Mouse (Mus musculus): ENCODE data around the gene Avpr1b. TPM values are rescaled to one million over a fixed set of nuclear protein-coding genes. Genes with fewer than 3 reads are reported as not detected.

Gene Avpr1b
- polyA plus RNA-seq, 1 experiment from 2014 or later = not detected

GRCm38 (mm10) chr1:131583598-131583997 lies 15.4 kb upstream of the Avpr1b start:
- no peaks in the 10 kb centered on the region for H3K9me3 ChIP-seq
- WGBS = 81% methylated on average over 3 of the region's 3 CpGs
- H3K4me1 ChIP-seq (replicated peaks) = 0 out of 2 replicates have a peak, but pooled peaks cover 3% of the 10 kb centered on the region
- H3K9ac ChIP-seq = no peak overlapping the region
- no peak overlapping the region for H3K4me2 ChIP-seq
- H3K36me3 ChIP-seq = no peaks in the 10 kb centered on the region
- no peak for ATAC-seq (ENCODE audit: low FRiP score, low read depth)
- H3K27ac ChIP-seq (replicated peaks) = no peak overlapping the region
- no peak overlapping the region for H3K4me3 ChIP-seq
- no peaks in the 10 kb centered on the region for H3K27me3 ChIP-seq

DNA sequence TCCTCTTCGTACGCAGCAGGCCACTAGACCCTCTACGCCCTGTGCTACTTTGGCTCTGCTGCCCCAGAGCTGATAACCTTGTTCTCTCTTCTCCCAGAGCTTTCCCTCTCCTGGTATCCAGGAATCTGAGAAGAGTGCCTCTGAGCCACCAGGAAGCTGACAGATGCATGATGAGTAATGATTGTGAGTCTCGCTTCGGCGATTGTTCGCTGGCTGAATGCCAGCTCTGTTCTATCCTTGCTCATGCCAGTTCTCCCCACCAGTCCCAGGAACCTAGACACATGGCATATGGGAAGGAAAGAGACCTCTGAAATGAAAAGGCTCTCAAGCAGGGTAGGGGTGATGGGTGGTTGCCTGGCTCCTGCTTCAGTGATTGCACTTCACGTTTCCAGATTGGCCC lies 12.2 kb upstream of the Avpr1b start:
- Histone ChIP-seq H3K4me2 (no peak overlapping the region), H3K36me3 (no peaks in the 10 kb centered on the region), H3K4me1 (replicated peaks) (0 out of 2 replicates have a peak, but pooled peaks cover 3% of the 10 kb centered on the region), H3K4me3 (no peak overlapping the region), H3K27ac (replicated peaks) (no peak overlapping the region), H3K9ac (no peak overlapping the region), H3K9me3 (no peaks in the 10 kb centered on the region; the same call in 1 of the 2 replicates), H3K27me3 (no peaks in the 10 kb centered on the region)
- ATAC-seq (ENCODE audit: low FRiP score, low read depth) = peak; percentile 27; the same call in 1 of the 2 replicates
- 62% methylated on average over 8 of the region's 8 CpGs for WGBS

DNA sequence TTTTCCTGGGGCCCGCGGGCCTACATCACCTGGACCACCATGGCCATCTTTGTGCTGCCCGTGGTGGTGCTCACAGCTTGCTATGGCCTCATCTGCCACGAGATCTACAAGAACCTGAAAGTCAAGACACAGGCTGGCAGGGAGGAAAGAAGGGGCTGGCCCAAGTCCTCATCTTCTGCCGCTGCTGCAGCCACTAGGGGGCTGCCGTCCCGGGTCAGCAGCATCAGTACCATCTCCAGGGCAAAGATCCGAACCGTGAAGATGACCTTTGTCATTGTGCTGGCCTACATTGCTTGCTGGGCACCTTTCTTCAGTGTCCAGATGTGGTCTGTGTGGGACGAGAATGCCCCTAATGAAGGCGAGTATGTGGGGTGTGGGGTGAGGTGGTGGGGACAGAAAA lies 1.3 kb downstream of the Avpr1b start:
- no peak overlapping the region for H3K9ac ChIP-seq
- no peak overlapping the region for H3K27ac ChIP-seq (replicated peaks)
- WGBS = 34% methylated on average over 11 of the region's 11 CpGs
- no peak for ATAC-seq (ENCODE audit: low FRiP score, low read depth)
- no peaks in the 10 kb centered on the region for H3K36me3 ChIP-seq
- no peaks in the 10 kb centered on the region for H3K4me1 ChIP-seq (replicated peaks)
- no peak overlapping the region for H3K4me2 ChIP-seq
- no peaks in the 10 kb centered on the region for H3K27me3 ChIP-seq
- no peak overlapping the region for H3K4me3 ChIP-seq
- no peaks in the 10 kb centered on the region for H3K9me3 ChIP-seq

DNA sequence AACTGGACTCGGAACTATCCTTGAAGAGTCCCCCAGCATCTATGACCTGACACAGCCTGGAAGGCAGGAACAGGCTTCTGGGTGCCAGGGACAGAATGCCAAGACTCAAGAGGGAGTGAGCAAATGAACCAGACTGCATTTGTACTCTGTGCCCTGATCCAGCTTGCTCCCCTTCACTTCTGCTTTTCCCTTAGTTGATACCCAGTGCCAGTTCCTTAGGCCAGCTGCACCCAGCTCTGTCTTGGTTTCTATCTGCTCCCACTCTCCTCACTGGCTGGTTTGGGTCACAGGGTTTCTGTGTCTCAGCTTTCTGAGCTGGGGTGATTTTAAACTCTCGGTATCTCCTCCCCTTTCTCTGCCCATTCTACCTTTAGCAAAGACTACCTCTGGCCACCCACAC lies 7.7 kb downstream of the Avpr1b start:
- ATAC-seq (ENCODE audit: low FRiP score, low read depth) = no peak
- no peak overlapping the region for H3K4me3 ChIP-seq
- no peak overlapping the region for H3K4me2 ChIP-seq
- no peak overlapping the region for H3K9ac ChIP-seq
- H3K27ac ChIP-seq (replicated peaks) = no peak overlapping the region
- H3K27me3 ChIP-seq = no peaks in the 10 kb centered on the region
- H3K36me3 ChIP-seq = no peaks in the 10 kb centered on the region
- no peaks in the 10 kb centered on the region for H3K4me1 ChIP-seq (replicated peaks)
- no peaks in the 10 kb centered on the region for H3K9me3 ChIP-seq
- 89% methylated on average over 2 of the region's 2 CpGs for WGBS

GRCm38 (mm10) chr1:131612556-131613155 lies 13.6 kb downstream of the Avpr1b start:
- no peaks in the 10 kb centered on the region for H3K27me3 ChIP-seq
- no peak overlapping the region for H3K4me2 ChIP-seq
- H3K4me3 ChIP-seq = no peak overlapping the region
- H3K9me3 ChIP-seq = no peaks in the 10 kb centered on the region
- no peak overlapping the region for H3K9ac ChIP-seq
- WGBS = 70% methylated on average over 4 of the region's 4 CpGs
- no peaks in the 10 kb centered on the region for H3K4me1 ChIP-seq (replicated peaks)
- no peak overlapping the region for H3K27ac ChIP-seq (replicated peaks)
- no peaks in the 10 kb centered on the region for H3K36me3 ChIP-seq
- ATAC-seq (ENCODE audit: low FRiP score, low read depth) = no peak

DNA sequence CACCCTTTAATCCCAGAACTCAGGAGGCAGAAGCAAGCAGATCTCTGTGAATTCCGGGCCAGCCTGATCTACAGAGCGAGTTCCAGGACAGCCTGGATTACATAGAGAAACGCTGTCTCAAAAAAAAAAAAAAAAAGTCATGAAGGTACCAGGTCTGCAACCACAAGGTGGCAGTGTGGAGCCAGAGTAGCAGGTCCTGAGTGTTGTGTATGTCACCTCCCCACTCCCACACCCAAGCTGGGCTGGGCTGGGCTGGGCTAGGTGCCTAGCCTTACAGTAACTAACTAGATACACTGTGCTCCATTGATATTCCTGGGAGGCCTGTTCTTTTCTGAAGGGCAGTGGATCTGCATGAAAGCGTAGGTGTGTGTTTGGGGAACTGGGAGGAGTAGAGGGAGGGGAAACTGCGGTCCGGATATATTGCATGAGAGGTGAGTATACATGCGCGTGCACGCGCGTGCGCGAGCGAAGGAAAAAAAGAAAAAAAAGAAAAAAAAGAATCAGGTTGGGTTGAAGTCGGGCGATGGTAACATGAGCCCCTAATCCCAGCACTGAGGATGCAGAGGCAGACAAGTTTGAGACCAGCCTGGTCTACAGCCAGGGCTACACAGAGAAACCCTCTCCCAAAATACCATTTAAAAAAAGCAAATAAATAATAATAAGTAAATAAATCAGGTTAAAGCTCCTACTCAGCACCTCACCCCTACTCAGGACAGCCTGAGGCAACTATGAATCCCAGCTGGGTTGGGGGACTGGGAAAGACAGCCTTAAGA lies 14.5 kb downstream of the Avpr1b start:
- Histone ChIP-seq H3K4me2 (no peak overlapping the region), H3K36me3 (no peaks in the 10 kb centered on the region), H3K9ac (no peak overlapping the region), H3K27ac (replicated peaks) (no peak overlapping the region), H3K4me3 (no peak overlapping the region), H3K27me3 (no peaks in the 10 kb centered on the region), H3K9me3 (no peaks in the 10 kb centered on the region), H3K4me1 (replicated peaks) (no peaks in the 10 kb centered on the region)
- ATAC-seq (ENCODE audit: low FRiP score, low read depth) = no peak
- WGBS = 76% methylated on average over 16 of the region's 16 CpGs

DNA sequence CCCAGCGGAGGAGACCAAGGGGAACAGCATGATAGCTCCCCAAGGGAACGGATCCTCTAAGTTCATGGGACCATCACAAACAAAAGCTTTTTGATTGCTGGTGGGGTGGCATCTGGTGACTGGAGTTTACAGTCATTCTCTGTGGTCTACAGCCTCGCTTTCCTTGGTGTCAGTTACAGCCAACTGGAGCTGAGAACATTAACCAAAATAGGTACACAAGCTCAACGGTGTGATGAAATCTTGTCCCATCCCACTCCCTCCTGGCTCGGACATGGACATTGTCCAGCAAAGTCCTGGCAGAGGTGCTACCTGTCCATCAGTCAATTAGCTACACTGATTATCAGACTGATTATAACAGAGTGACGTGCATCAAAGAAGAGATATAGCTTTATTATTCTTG lies 15.6 kb downstream of the Avpr1b start:
- Histone ChIP-seq H3K36me3 (no peaks in the 10 kb centered on the region), H3K9ac (no peak overlapping the region), H3K4me2 (no peak overlapping the region), H3K27ac (replicated peaks) (no peak overlapping the region), H3K4me3 (no peak overlapping the region), H3K9me3 (no peaks in the 10 kb centered on the region), H3K27me3 (no peaks in the 10 kb centered on the region), H3K4me1 (replicated peaks) (no peaks in the 10 kb centered on the region)
- 87% methylated on average over 6 of the region's 6 CpGs for WGBS
- ATAC-seq (ENCODE audit: low FRiP score, low read depth) = no peak

DNA sequence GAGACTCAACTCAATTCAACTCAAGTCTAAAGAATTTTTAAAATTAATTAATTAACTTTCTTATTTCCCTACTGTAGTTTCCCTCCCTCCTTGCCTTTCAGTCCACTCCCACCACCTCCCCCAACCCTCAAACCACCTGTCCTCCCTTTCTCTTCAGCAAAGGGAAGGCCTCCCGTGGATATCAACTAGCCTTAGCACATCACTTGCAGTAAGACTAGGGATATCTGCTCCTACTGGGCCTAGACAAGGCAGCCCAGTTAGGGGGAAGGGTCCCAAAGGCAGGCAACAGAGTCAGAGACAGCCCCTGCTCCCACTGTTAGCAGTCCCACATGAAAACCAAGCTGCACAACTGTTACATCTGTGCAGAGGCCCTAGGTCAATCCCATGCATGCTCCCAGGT lies 17.1 kb downstream of the Avpr1b start:
- Histone ChIP-seq H3K36me3 (no peaks in the 10 kb centered on the region), H3K4me3 (no peak overlapping the region), H3K4me1 (replicated peaks) (no peaks in the 10 kb centered on the region), H3K9me3 (no peaks in the 10 kb centered on the region), H3K9ac (no peak overlapping the region), H3K27ac (replicated peaks) (no peak overlapping the region), H3K27me3 (no peaks in the 10 kb centered on the region), H3K4me2 (no peak overlapping the region)
- WGBS = 79% methylated on average over 1 of the region's 1 CpGs
- ATAC-seq (ENCODE audit: low FRiP score, low read depth) = no peak

DNA sequence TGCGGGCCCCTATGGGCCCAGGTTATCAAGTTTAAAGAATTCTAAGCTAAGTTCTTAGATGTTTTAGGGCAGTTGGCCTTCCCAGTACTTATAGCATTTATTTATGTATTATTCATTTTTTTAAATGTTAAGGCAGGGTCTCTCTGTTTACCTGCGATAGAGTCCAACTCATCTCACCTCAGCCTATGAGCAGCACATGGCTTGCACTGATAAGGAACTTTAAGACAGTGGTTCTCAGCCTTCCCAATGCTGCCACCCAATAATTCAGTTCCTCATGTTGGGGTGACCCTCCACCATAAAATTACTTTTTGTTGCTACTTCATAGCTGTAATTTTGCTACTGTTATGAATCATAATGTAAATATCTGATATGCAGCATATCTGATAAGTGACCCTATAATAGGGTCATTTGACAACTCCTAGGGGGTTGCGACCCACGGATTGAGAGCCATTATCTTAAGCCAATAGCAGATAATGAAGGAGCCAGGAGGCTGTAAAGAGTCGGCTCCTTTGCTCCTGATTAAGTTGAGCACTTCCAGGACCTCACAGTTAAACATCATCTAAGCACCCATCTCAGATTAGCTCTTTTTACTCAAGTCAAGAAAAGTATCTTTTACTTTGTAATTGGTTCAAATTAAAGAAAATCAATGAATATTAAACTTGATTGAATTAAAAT lies 17.6 kb downstream of the Avpr1b start:
- H3K4me3 ChIP-seq = no peak overlapping the region

GRCm38 (mm10) chr1:131618576-131618975 lies 19.5 kb downstream of the Avpr1b start:
- H3K9ac ChIP-seq = no peak overlapping the region
- no peaks in the 10 kb centered on the region for H3K4me1 ChIP-seq (replicated peaks)
- no peak overlapping the region for H3K27ac ChIP-seq (replicated peaks)
- no peaks in the 10 kb centered on the region for H3K36me3 ChIP-seq
- no peaks in the 10 kb centered on the region for H3K27me3 ChIP-seq
- no peaks in the 10 kb centered on the region for H3K9me3 ChIP-seq
- H3K4me3 ChIP-seq = no peak overlapping the region
- no peak for ATAC-seq (ENCODE audit: low FRiP score, low read depth)
- 86% methylated on average over 1 of the region's 1 CpGs for WGBS
- H3K4me2 ChIP-seq = no peak overlapping the region

More for the DNA sequence above, 17.6 kb downstream of the Avpr1b start:
- no peak overlapping the region for H3K4me2 ChIP-seq
- no peaks in the 10 kb centered on the region for H3K27me3 ChIP-seq
- 84% methylated on average over 5 of the region's 5 CpGs for WGBS
- H3K9me3 ChIP-seq = no peaks in the 10 kb centered on the region
- H3K36me3 ChIP-seq = no peaks in the 10 kb centered on the region
- no peaks in the 10 kb centered on the region for H3K4me1 ChIP-seq (replicated peaks)
- no peak for ATAC-seq (ENCODE audit: low FRiP score, low read depth)
- no peak overlapping the region for H3K27ac ChIP-seq (replicated peaks)
- H3K9ac ChIP-seq = no peak overlapping the region

GRCm38 (mm10) chr1:131619348-131619747 lies 20.3 kb downstream of the Avpr1b start:
- 93% methylated on average over 7 of the region's 7 CpGs for WGBS
- Histone ChIP-seq H3K9ac (no peak overlapping the region), H3K36me3 (no peaks in the 10 kb centered on the region), H3K9me3 (no peaks in the 10 kb centered on the region), H3K4me3 (no peak overlapping the region), H3K4me2 (no peak overlapping the region), H3K4me1 (replicated peaks) (no peaks in the 10 kb centered on the region), H3K27me3 (no peaks in the 10 kb centered on the region), H3K27ac (replicated peaks) (no peak overlapping the region)
- no peak for ATAC-seq (ENCODE audit: low FRiP score, low read depth)

- 95% methylated on average over 3 of the region's 3 CpGs for WGBS
These were observed 24.6 kb downstream of the Avpr1b start for GRCm38 (mm10) chr1:131623644-131624043.

More at GRCm38 (mm10) chr1:131623644-131624043, 24.6 kb downstream of the Avpr1b start:
- no peak overlapping the region for H3K27ac ChIP-seq (replicated peaks)
- no peaks in the 10 kb centered on the region for H3K9me3 ChIP-seq
- no peak overlapping the region for H3K4me2 ChIP-seq
- no peaks in the 10 kb centered on the region for H3K36me3 ChIP-seq
- no peak for ATAC-seq (ENCODE audit: low FRiP score, low read depth)
- no peak overlapping the region for H3K4me3 ChIP-seq
- H3K9ac ChIP-seq = no peak overlapping the region
- no peaks in the 10 kb centered on the region for H3K27me3 ChIP-seq
- H3K4me1 ChIP-seq (replicated peaks) = no peaks in the 10 kb centered on the region

Data from hindbrain, embryonic 15.5 days (tissue).